Mouse (Mus musculus) heart, adult 2 months (tissue): ENCODE results near the gene Rad9b.

Source experiments
- CTCF ChIP-seq: fragments of 200-600 bp; IDR thresholded peaks from 2 replicates; pipeline ENCODE4 v1.8.1; 2022; ENCODE audit warnings: antibody characterized with exemption, mild to moderate bottlenecking, moderate library complexity
- EP300 ChIP-seq: fragments of 200-500 bp; IDR thresholded peaks from 2 replicates; pipeline ENCODE4 v1.6.1; 2011; ENCODE audit warnings: low read depth, low read length, control low read depth; ENCODE audit not compliant: insufficient read depth

DNA sequence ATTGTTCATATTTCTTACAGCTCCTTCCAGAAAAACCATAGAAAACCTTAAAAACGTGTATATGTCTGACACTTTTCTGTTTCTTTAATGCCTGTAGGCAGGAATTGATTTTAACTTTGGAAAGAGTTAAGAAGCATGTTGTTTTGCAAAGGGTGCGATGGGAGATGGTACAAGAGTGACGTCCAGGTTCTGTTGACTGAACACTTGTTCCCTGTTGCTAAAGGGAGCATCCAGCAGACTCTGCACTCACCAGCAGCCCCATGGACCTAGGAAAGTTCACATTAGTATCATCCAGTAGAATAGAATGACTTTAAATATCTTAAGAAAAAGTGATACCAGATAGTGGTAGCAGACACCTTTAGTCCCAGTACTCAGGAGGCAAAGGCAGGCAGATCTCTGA lies 47.5 kb downstream of the Rad9b start:
- TF ChIP-seq CTCF (no peak), EP300 (no peak)
